Mouse (Mus musculus) 3T3-L1 (cell line): ENCODE data around the gene Echs1.

Experiments used
- DNase-seq: peaks from one replicate; pipeline ENCODE4 v3.0.0-alpha.2; 2015; ENCODE audit warnings: low read depth, low spot score

Gene Echs1

GRCm38 (mm10) chr7:140115583-140116328, 520 bp downstream of the Echs1 start, which contains the start of gene Paox:
Gene Paox (plus strand): TSS chr7:140115799.
- peak; percentile 91 for DNase-seq

- peak; percentile 64 for DNase-seq
Measured at GRCm38 (mm10) chr7:140111943-140112342, 4.3 kb downstream of the Echs1 start.

DNA sequence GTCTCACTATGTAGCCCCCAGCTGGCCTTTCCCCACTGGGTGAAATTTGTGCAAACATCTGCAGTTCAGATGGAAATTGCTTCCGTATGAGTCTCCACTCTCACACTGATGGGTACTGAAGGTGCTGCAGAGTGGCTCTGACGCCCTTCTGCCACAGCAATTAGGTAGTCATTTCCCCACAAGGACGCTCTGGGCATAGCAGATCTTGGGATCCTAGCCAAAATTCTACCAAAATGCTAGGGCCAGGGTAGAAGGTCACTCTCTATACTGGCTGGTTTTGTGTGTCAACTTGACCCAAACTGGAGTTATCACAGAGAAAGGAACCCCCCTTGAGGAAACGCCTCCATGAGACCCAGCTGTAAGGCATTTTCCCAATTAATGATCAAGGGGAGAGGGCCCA, 12.3 kb downstream of the Echs1 start:
- no peak for DNase-seq

DNA sequence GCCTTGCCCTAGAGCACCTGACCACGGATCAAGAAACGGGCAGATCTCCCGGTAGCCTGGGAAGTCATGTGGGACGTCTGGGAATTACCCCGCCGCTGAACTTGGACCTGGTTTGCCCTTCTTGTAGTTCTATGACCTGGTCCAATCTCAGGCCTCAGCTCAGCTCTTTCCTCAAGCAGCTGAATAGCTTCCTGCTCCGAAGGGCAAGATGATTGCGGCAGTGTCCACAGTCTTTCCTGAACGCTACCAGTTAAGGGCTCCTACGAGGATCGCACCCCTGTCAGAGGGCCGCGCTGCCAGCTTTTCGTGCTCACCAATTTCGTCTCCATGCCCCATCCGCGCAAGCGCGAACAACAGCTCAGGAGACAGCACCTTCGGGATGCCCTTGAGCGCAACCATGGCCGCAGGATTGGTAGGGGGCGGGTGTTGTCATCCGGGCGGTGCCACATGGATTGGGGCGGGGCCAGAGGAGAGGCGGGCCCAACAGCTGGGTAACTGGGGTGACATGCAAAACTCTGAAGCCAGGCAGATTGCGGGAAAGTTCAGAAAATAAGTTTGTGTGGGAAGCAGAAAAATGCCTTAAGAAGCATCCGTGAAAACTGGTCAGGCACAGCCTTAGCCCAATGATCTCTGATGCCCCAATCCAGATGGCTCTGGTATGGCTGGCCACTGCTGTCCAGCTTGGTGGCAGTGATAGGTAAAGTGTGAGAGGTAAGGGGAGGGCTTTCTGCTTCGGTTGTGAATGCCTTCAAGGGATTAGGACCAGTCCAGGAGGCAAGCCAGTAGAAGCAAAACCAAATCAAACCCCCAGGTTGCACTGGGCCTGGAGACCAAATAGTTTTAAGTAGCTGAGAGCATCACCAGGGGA, 14.0 kb downstream of the Echs1 start, which contains the start of gene Fuom:
Gene Fuom (minus strand): TSS at position 449 of the 868 bp plus-strand sequence.
- peak; percentile 59 for DNase-seq

GRCm38 (mm10) chr7:140101498-140101897, 14.8 kb downstream of the Echs1 start:
- DNase-seq = no peak

- DNase-seq = no peak
Measured at GRCm38 (mm10) chr7:140098466-140098865, 17.8 kb downstream of the Echs1 start.

GRCm38 (mm10) chr7:140096055-140096454, 20.2 kb downstream of the Echs1 start:
- DNase-seq = no peak

- DNase-seq = no peak
Measured at GRCm38 (mm10) chr7:140095556-140095955, 20.7 kb downstream of the Echs1 start.

- no peak for DNase-seq
Measured at GRCm38 (mm10) chr7:140094954-140095353, 21.3 kb downstream of the Echs1 start.

GRCm38 (mm10) chr7:140092924-140093528, 23.2 kb downstream of the Echs1 start, which contains the start of gene Prap1:
Gene Prap1 (plus strand): TSS chr7:140093395.
- DNase-seq = no peak

- no peak for DNase-seq
Measured at GRCm38 (mm10) chr7:140090601-140091000, 25.7 kb downstream of the Echs1 start.

GRCm38 (mm10) chr7:140082242-140082678, 34.0 kb downstream of the Echs1 start, which contains the start of gene Caly:
Gene Caly (minus strand): TSS chr7:140082548.
- DNase-seq = no peak

- DNase-seq = no peak
Measured at GRCm38 (mm10) chr7:140081408-140082241, 34.7 kb downstream of the Echs1 start.

- DNase-seq = peak; percentile 51
Measured at GRCm38 (mm10) chr7:140080503-140081156, 35.6 kb downstream of the Echs1 start.

- peak; percentile 84 for DNase-seq
Measured at GRCm38 (mm10) chr7:140078711-140079110, 37.6 kb downstream of the Echs1 start.

DNA sequence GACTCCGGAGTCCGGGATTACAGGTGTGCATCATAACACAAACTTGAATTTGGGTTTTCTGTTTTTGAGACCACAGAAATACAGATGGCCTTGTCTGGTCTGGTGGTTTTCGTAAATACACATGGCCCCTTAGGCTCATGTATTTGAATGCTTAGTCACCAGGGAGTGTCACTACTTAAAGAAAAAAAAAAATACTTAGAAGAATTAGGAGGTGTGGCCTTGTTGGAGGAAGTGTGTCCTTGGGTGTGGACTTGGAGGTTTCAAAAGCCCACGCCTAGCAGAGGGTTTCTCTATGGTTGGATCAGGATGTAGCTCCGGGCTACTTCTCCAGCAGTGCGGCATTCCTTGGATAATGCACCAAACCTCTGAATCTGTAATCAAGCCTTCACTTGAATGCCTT, 38.6 kb downstream of the Echs1 start:
- DNase-seq = peak; percentile 55

- no peak for DNase-seq
Measured at GRCm38 (mm10) chr7:140070042-140070711, 46.1 kb downstream of the Echs1 start.

DNA sequence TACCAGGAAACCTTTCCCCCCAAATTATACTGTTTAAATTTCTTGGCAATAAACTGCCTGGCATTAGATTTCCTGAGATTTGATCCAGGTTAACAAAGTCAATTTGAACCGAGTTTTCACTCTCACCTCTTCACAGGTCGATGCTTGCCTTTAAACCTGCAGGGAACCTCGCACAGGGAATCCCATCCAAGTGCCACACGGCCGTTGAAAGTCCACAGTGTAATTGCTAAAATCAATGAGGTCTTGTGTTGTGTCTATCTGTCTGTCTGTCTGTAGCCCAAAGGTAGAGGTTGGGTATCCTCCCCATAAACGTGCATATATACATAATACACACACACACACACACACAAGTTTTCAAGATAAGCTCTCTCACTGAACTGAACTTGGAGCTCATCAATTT, 48.9 kb downstream of the Echs1 start:
- no peak for DNase-seq

DNA sequence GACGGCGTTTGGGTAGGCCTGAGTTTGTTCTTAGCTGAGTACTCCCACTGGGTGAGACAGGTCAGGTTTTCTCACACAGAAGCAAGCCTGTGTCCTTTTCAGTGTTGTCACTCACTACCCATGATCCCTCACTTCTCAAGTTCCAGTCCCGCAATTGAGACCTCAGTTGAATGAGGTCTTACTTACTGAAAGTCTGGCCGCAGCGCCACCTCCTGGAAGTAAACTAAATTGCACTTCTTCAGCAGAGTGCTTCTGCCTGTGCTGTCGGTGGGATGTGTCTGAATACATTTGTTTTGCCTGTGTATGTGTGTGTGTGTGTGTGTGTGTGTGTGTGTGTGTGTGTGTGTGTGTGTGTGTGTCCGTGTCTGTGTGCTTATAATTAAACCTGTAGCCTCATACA, 53.2 kb downstream of the Echs1 start:
- DNase-seq = peak; percentile 75

GRCm38 (mm10) chr7:140062307-140062706, 54.0 kb downstream of the Echs1 start:
- DNase-seq = no peak
